In the genomic region with DNA sequence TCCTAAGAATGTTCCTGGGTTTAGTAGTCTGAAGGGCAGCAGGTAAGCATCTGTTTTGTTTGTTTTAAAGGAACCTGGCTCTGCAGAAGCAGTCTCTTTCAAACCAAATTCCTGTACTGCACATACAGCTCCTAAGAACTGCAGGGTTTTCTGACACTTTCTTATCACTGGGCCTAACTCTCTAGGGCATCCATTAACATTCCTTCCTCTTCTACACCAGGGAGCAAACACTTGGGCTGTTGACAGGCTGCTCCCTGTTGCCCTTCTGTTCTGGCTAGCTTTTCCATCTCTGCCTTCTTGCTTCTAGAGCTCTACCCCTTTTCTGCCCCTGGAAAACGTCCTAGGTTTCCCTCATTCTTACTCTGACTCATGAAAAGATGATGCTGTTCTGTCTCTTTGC, we compare ENCODE assay signal across 28 mouse cellular contexts.
DNase-seq lines count a peak whose midpoint lies in the region; ATAC-seq and TF ChIP-seq lines count a peak whose summit lies in the region.
"Had no signal": no experiment of that assay in that cellular context is flagged by ENCODE, and none has a peak within 500 bp of the region (broad histone marks: within the 10 kb centered on the region; RNA-seq: fewer than 3 reads in every experiment).

No protein-coding gene starts in this region.

- no peaks in the 10 kb centered on the region for H3K9me3 ChIP-seq in heart, embryonic 13.5 days
- H3K9me3 ChIP-seq in lung, embryonic 16.5 days (ENCODE audit: control insufficient read depth, low read length), result no peaks in the 10 kb centered on the region
- no peaks in the 10 kb centered on the region for H3K9me3 ChIP-seq in forebrain, embryonic 10.5 days
- H3K9me3 ChIP-seq: embryonic facial prominence, embryonic 10.5 days; embryonic facial prominence, embryonic 13.5 days; forebrain, embryonic 13.5 days; hindbrain, embryonic 10.5 days had no signal

- no peak; the same call in 1 of the 2 replicates for ATAC-seq in heart, embryonic 13.5 days (ENCODE audit: extremely low read depth, insufficient number of reproducible peaks, low FRiP score, low TSS enrichment)
- peak; percentile 51; the same call in 1 of the 2 replicates for ATAC-seq in lung, embryonic 16.5 days (ENCODE audit: low read depth)
- ATAC-seq: CD4-positive, CD25-positive, alpha-beta regulatory T cell, adult 4 months; forebrain, embryonic 13.5 days; forebrain, embryonic 16.5 days; hindbrain, postnatal 0 days; inflammation-experienced regulatory T-cells, adult 6 months; intestine, embryonic 16.5 days had no signal

- WGBS in heart, embryonic 13.5 days, result 0% methylated on average over 1 of the region's 1 CpGs
- 8% methylated on average over 1 of the region's 1 CpGs for WGBS in lung, embryonic 16.5 days
- WGBS in forebrain, embryonic 10.5 days, result 41% methylated on average over 1 of the region's 1 CpGs

- H3K4me2 ChIP-seq in heart, embryonic 13.5 days, result no peak overlapping the region
- H3K4me2 ChIP-seq in lung, embryonic 16.5 days (ENCODE audit: low read depth, low read length), result no peak overlapping the region
- H3K4me2 ChIP-seq: embryonic facial prominence, embryonic 13.5 days; forebrain, embryonic 13.5 days; hindbrain, embryonic 14.5 days had no signal

- TF ChIP-seq CTCF in bone marrow macrophage, adult 2 months (IDR thresholded peaks at IDR 0.05; ENCODE audit: low read depth, low read length), result no peak

- TF ChIP-seq POLR2A in bone marrow macrophage, adult 2 months (IDR thresholded peaks at IDR 0.05; ENCODE audit: borderline replicate concordance, low read depth, low read length), result no peak

- no peaks in the 10 kb centered on the region for H3K36me3 ChIP-seq in heart, embryonic 13.5 days
- no peaks in the 10 kb centered on the region for H3K36me3 ChIP-seq in lung, embryonic 16.5 days (ENCODE audit: control insufficient read depth, insufficient read depth, low read length)
- no peaks in the 10 kb centered on the region for H3K36me3 ChIP-seq in forebrain, embryonic 10.5 days (replicated peaks)
- H3K36me3 ChIP-seq: embryonic facial prominence, embryonic 10.5 days; embryonic facial prominence, embryonic 13.5 days; hindbrain, embryonic 10.5 days had no signal

- no peaks in the 10 kb centered on the region for H3K27me3 ChIP-seq in heart, embryonic 13.5 days (replicated peaks)
- H3K27me3 ChIP-seq in lung, embryonic 16.5 days (ENCODE audit: control insufficient read depth, insufficient read depth, low read depth, low read length), result no peaks in the 10 kb centered on the region
- H3K27me3 ChIP-seq in forebrain, embryonic 10.5 days (ENCODE audit: poor library complexity, severe bottlenecking), result no peaks in the 10 kb centered on the region
- H3K27me3 ChIP-seq: embryonic facial prominence, embryonic 13.5 days; forebrain, embryonic 13.5 days had no signal

- DNase-seq in heart, adult 11 months, result no peak
- no peak for DNase-seq in lung, postnatal 4 days
- DNase-seq in lung, postnatal 36 days, result peak; percentile 6
- DNase-seq in forebrain, embryonic 10.5 days (ENCODE audit: extremely low spot score, low spot score), result no peak
- DNase-seq: adrenal gland, adult 2 months; adrenal gland, postnatal 14 days; cerebellum, adult 11-12 months; cerebellum, adult 8-10 months; cerebellum, postnatal 10 days; cerebellum, postnatal 36 days; embryo, embryonic 11 days; gastrocnemius, postnatal 10 days; gastrocnemius, postnatal 36 days; heart, postnatal 36 days had no signal

- no peak overlapping the region for H3K4me3 ChIP-seq in heart, embryonic 13.5 days
- H3K4me3 ChIP-seq in lung, embryonic 16.5 days (ENCODE audit: low read length), result no peak overlapping the region
- no peak overlapping the region for H3K4me3 ChIP-seq in bone marrow macrophage, adult 2 months (ENCODE audit: insufficient read depth, low read length)
- no peak overlapping the region for H3K4me3 ChIP-seq in forebrain, embryonic 10.5 days
- H3K4me3 ChIP-seq: embryonic facial prominence, embryonic 10.5 days; embryonic facial prominence, embryonic 13.5 days; erythroblast, embryonic 14.5 days; forebrain, embryonic 13.5 days; hindbrain, embryonic 10.5 days had no signal

- no peak overlapping the region for H3K9ac ChIP-seq in heart, embryonic 13.5 days
- no peak overlapping the region for H3K9ac ChIP-seq in lung, embryonic 16.5 days (ENCODE audit: low read length)
- H3K9ac ChIP-seq: embryonic facial prominence, embryonic 13.5 days; forebrain, embryonic 13.5 days; hindbrain, embryonic 14.5 days had no signal

- H3K27ac ChIP-seq in heart, embryonic 13.5 days (replicated peaks), result 0 out of 2 replicates have a peak overlapping the region, but pooled peaks have one; percentile 8
- H3K27ac ChIP-seq in lung, embryonic 16.5 days (ENCODE audit: low read length), result no peak overlapping the region
- peak overlapping the region; percentile 79 for H3K27ac ChIP-seq in bone marrow macrophage, adult 2 months (ENCODE audit: insufficient read depth, low read depth, low read length)
- no peak overlapping the region for H3K27ac ChIP-seq in forebrain, embryonic 10.5 days
- H3K27ac ChIP-seq: embryonic facial prominence, embryonic 10.5 days; embryonic facial prominence, embryonic 13.5 days; forebrain, embryonic 13.5 days; hindbrain, embryonic 10.5 days; hindbrain, embryonic 14.5 days; hindbrain, postnatal 0 days had no signal

- H3K4me1 ChIP-seq in heart, embryonic 13.5 days, result peaks cover 19% of the 10 kb centered on the region
- H3K4me1 ChIP-seq in lung, embryonic 16.5 days (replicated peaks; ENCODE audit: control insufficient read depth, insufficient read depth, low read length), result peaks cover 8% of the 10 kb centered on the region; the same call in 1 of the 2 replicates
- H3K4me1 ChIP-seq in bone marrow macrophage, adult 2 months (ENCODE audit: control insufficient read depth, insufficient read depth, low read length), result peaks cover 18% of the 10 kb centered on the region
- no peaks in the 10 kb centered on the region for H3K4me1 ChIP-seq in forebrain, embryonic 10.5 days
- H3K4me1 ChIP-seq: embryonic facial prominence, embryonic 10.5 days; embryonic facial prominence, embryonic 13.5 days; forebrain, embryonic 13.5 days; hindbrain, embryonic 10.5 days had no signal

Comparison
In these comparisons a context has a peak if more than half of its experiments do, and no peak if none do; other contexts are left out.
1. H3K27ac ChIP-seq: peak in heart, embryonic 13.5 days (single experiment) and bone marrow macrophage, adult 2 months (single experiment); none in lung, embryonic 16.5 days (single experiment) and forebrain, embryonic 10.5 days (single experiment).